Mouse (Mus musculus) olfactory bulb, adult 2 months (tissue): ENCODE data around the gene Mmp19. TPM values are rescaled to one million over a fixed set of nuclear protein-coding genes. Genes with fewer than 3 reads are reported as not detected.

Experiments used
- H3K27ac ChIP-seq: fragments of 200-500 bp; 2 replicates; pipeline ENCODE4 v1.5.1; 2012; ENCODE audit warnings: low read depth, low read length; ENCODE audit not compliant: insufficient read depth
- H3K4me1 ChIP-seq: fragments of 200-500 bp; 2 replicates; pipeline ENCODE4 v1.6.1; 2012; ENCODE audit warnings: low read length; ENCODE audit not compliant: control insufficient read depth, insufficient read depth
- H3K4me3 ChIP-seq: fragments of 200-500 bp; 2 replicates; pipeline ENCODE4 v1.5.1; 2012; ENCODE audit warnings: mild to moderate bottlenecking, low read depth, low read length, moderate library complexity; ENCODE audit not compliant: insufficient read depth
- CTCF ChIP-seq: fragments of 200-500 bp; IDR thresholded peaks from 2 replicates; pipeline ENCODE4 v1.5.1; 2012; ENCODE audit warnings: low read depth, mild to moderate bottlenecking, low read length, moderate library complexity; ENCODE audit not compliant: insufficient read depth
- POLR2A ChIP-seq: fragments of 200-500 bp; IDR thresholded peaks from 2 replicates; pipeline ENCODE4 v1.6.1; 2012; ENCODE audit warnings: mild to moderate bottlenecking, low read depth, low read length, moderate library complexity; ENCODE audit not compliant: insufficient read depth
- WGBS: fragments of 180-500 bp; shearing (Covaris S2); methylation state at CpG from one replicate; pipeline ENCODE4 v1.1.7; 2018; 5-methylcytosine and 5-hydroxymethylcytosine counted together
- polyA plus RNA-seq: library from polyadenylated mRNA; stranded (reverse); fragments of >200 nt; gene quantifications from 2 replicates; pipeline ENCODE4 v1.2.4, GENCODE M21; 2012; ENCODE audit warnings: low replicate concordance; ENCODE audit not compliant: missing spikeins, insufficient read depth, insufficient read length

The Mmp19 gene
- not detected in 2 replicates for polyA plus RNA-seq

- TF ChIP-seq POLR2A (no peak), CTCF (no peak)
- Histone ChIP-seq H3K4me3 (no peak within 1 kb of the TSS), H3K27ac (no peak within 1 kb of the TSS), H3K4me1 (peaks cover 2% of the 10 kb centered on the region; the same call in 1 of the 2 replicates)
- WGBS, result 71% methylated on average over 7 of the region's 7 CpGs
Measured at GRCm38 (mm10) chr10:128790398-128791124, at the start of gene Mmp19. Gene Mmp19 (plus strand): TSS chr10:128790910.

- no peak overlapping the region for H3K4me3 ChIP-seq
- 46% methylated on average over 4 of the region's 4 CpGs for WGBS
- H3K4me1 ChIP-seq, result peaks cover 9% of the 10 kb centered on the region
- no peak for TF ChIP-seq CTCF
- no peak for TF ChIP-seq POLR2A
- no peak overlapping the region for H3K27ac ChIP-seq
Measured at GRCm38 (mm10) chr10:128742616-128743015, 48.1 kb upstream of the Mmp19 start.

- Histone ChIP-seq H3K4me3 (peak overlapping the region; percentile 65), H3K27ac (no peak overlapping the region), H3K4me1 (peaks cover 12% of the 10 kb centered on the region)
- no peak for TF ChIP-seq CTCF
- no peak for TF ChIP-seq POLR2A
- WGBS, result 3% methylated on average over 7 of the region's 7 CpGs
Measured at GRCm38 (mm10) chr10:128743235-128743634, 47.5 kb upstream of the Mmp19 start.

GRCm38 (mm10) chr10:128743791-128744191 is 46.9 kb upstream of the Mmp19 start:
- 2% methylated on average over 37 of the region's 37 CpGs for WGBS
- Histone ChIP-seq H3K27ac (peak overlapping the region; percentile 16; the same call in 1 of the 2 replicates), H3K4me3 (peak overlapping the region; percentile 65), H3K4me1 (peaks cover 12% of the 10 kb centered on the region)
- TF ChIP-seq CTCF (no peak), POLR2A (peak; percentile 34; the same call in 1 of the 2 replicates)

- Histone ChIP-seq H3K4me1 (peaks cover 12% of the 10 kb centered on the region), H3K27ac (peak overlapping the region; percentile 16; the same call in 1 of the 2 replicates), H3K4me3 (peak overlapping the region; percentile 65)
- 35% methylated on average over 8 of the region's 8 CpGs for WGBS
- no peak for TF ChIP-seq CTCF
Measured at GRCm38 (mm10) chr10:128744211-128744610, 46.5 kb upstream of the Mmp19 start.

GRCm38 (mm10) chr10:128744680-128745601 is 45.8 kb upstream of the Mmp19 start, which contains the start of gene Dgka:
Gene Dgka (minus strand): TSS chr10:128744855.
- Histone ChIP-seq H3K4me1 (peaks cover 12% of the 10 kb centered on the region), H3K27ac (peak within 1 kb of the TSS; percentile 16; the same call in 1 of the 2 replicates), H3K4me3 (peak within 1 kb of the TSS; percentile 65)
- WGBS, result 26% methylated on average over 18 of the region's 18 CpGs
- TF ChIP-seq POLR2A, result no peak
- no peak for TF ChIP-seq CTCF

- no peak for TF ChIP-seq POLR2A
- no peak for TF ChIP-seq CTCF
- WGBS, result 92% methylated on average over 10 of the region's 10 CpGs
- Histone ChIP-seq H3K27ac (no peak overlapping the region), H3K4me1 (peaks cover 12% of the 10 kb centered on the region), H3K4me3 (no peak overlapping the region)
Measured at GRCm38 (mm10) chr10:128745946-128746613, 44.6 kb upstream of the Mmp19 start.

- H3K4me3 ChIP-seq, result peak overlapping the region; percentile 91
- TF ChIP-seq POLR2A, result no peak
- TF ChIP-seq CTCF, result no peak
- H3K4me1 ChIP-seq, result peaks cover 12% of the 10 kb centered on the region
- H3K27ac ChIP-seq, result peak overlapping the region; percentile 92
- 46% methylated on average over 9 of the region's 9 CpGs for WGBS
Measured at GRCm38 (mm10) chr10:128746972-128747645, 43.6 kb upstream of the Mmp19 start.
